10 mouse cellular contexts compared by ENCODE assay signal in the genomic region with DNA sequence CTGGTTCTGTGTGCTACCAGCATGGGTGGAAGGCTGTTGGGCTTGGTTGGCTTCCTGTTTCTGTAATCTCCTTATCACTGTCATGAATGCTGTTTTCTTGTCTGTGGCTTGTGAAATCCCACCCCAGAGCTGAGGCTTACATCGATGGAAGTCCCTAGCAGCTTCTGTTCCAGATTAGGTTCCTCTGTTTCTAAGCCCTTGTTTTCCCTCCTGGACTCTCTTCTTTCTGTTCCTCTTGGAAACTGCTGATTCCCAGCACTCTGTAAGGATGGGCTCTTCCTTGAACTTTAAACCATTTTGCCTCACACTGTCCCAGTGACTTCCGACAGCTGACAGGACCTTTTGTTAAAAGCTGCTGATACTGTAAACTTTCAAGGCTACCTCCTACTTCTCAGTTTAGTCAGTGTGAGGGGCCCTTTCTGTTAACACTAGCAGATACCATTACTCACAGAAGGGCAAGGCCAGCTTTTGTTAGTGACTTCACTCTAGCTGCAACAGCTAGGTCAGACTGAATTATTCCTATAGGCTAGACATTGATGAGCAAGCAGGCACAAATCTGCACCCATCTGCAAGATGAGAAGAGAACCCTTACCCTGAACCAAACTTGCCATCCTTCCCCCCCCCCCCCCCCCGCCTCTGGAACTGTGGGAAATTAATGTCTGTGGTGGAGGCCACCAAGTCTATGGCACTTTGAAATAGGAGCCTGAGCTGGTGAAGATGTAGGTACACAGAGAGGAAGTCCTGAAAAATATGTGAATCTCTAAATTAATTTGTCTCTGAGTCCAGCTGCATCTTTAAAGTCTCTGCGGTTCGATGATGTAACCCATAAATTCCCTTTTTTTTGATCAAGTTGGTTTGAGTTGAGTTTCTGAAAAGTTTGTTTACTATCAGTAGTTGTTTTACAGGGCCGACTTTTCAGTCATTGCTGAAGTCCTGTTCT. TPM values are rescaled to one million over a fixed set of nuclear protein-coding genes. Genes with fewer than 3 reads are reported as not detected.
DNase-seq lines count a peak whose midpoint lies in the region; ATAC-seq lines count a peak whose summit lies in the region.
"Had no signal": no experiment of that assay in that cellular context is flagged by ENCODE, and none has a peak within 500 bp of the region (broad histone marks: within the 10 kb centered on the region; RNA-seq: fewer than 3 reads in every experiment).

No protein-coding gene starts in this region.

- H3K79me2 ChIP-seq in macrophage (ENCODE audit: inconsistent target): no peaks in the 10 kb centered on the region

- no peaks in the 10 kb centered on the region for H3K27me3 ChIP-seq in heart, embryonic 11.5 days (ENCODE audit: control insufficient read depth, insufficient read depth, low read length)
- H3K27me3 ChIP-seq in limb, embryonic 10.5 days (ENCODE audit: low read depth, poor library complexity, severe bottlenecking): no peaks in the 10 kb centered on the region
- no peaks in the 10 kb centered on the region for H3K27me3 ChIP-seq in embryonic facial prominence, embryonic 10.5 days (replicated peaks; ENCODE audit: low read depth, poor library complexity, severe bottlenecking)

- no peaks in the 10 kb centered on the region for H3K36me3 ChIP-seq in heart, embryonic 11.5 days (ENCODE audit: control insufficient read depth, insufficient read depth, low read length)
- H3K36me3 ChIP-seq in macrophage (ENCODE audit: inconsistent target): no peaks in the 10 kb centered on the region
- H3K36me3 ChIP-seq in limb, embryonic 10.5 days: no peaks in the 10 kb centered on the region
- H3K36me3 ChIP-seq in embryonic facial prominence, embryonic 10.5 days (replicated peaks): no peaks in the 10 kb centered on the region

- WGBS in heart, embryonic 11.5 days (ENCODE audit: insufficient replicate concordance): 48% methylated on average over 6 of the region's 6 CpGs
- 3% methylated on average over 6 of the region's 6 CpGs for WGBS in macrophage (ENCODE audit: missing documents)
- 71% methylated on average over 6 of the region's 6 CpGs for WGBS in limb, embryonic 10.5 days
- WGBS in embryonic facial prominence, embryonic 10.5 days: 75% methylated on average over 6 of the region's 6 CpGs

- no peak overlapping the region for H3K9ac ChIP-seq in heart, embryonic 11.5 days (ENCODE audit: low read depth, low read length)

- peak overlapping the region; percentile 29; the same call in 1 of the 2 replicates for H3K27ac ChIP-seq in heart, embryonic 11.5 days (ENCODE audit: low read depth, low read length)
- peak overlapping the region; percentile 99 for H3K27ac ChIP-seq in macrophage
- H3K27ac ChIP-seq in limb, embryonic 10.5 days: no peak overlapping the region
- no peak overlapping the region; the same call in 1 of the 2 replicates for H3K27ac ChIP-seq in embryonic facial prominence, embryonic 10.5 days (replicated peaks)

- peaks cover 9% of the 10 kb centered on the region for H3K4me1 ChIP-seq in heart, embryonic 11.5 days (ENCODE audit: control insufficient read depth, insufficient read depth, low read length)
- peaks cover 21% of the 10 kb centered on the region for H3K4me1 ChIP-seq in limb, embryonic 10.5 days
- peaks cover 20% of the 10 kb centered on the region for H3K4me1 ChIP-seq in embryonic facial prominence, embryonic 10.5 days

- H3K9me3 ChIP-seq in heart, embryonic 11.5 days (replicated peaks; ENCODE audit: control insufficient read depth, low read length): no peaks in the 10 kb centered on the region
- no peaks in the 10 kb centered on the region for H3K9me3 ChIP-seq in limb, embryonic 10.5 days (replicated peaks)
- H3K9me3 ChIP-seq in embryonic facial prominence, embryonic 10.5 days: no peaks in the 10 kb centered on the region

- no peak overlapping the region for H3K4me3 ChIP-seq in heart, embryonic 11.5 days (ENCODE audit: low read depth, low read length)
- no peak overlapping the region for H3K4me3 ChIP-seq in macrophage (ENCODE audit: inconsistent target)
- H3K4me3 ChIP-seq in limb, embryonic 10.5 days: no peak overlapping the region
- no peak overlapping the region for H3K4me3 ChIP-seq in embryonic facial prominence, embryonic 10.5 days

- DNase-seq in adrenal gland, postnatal 14 days: peak; percentile 43
- DNase-seq in adrenal gland, adult 8-10 months: no peak
- DNase-seq in CD4-positive helper T cell, adult 2 months (ENCODE audit: low read depth, low spot score): peak; percentile 72
- DNase-seq in neural tube, embryonic 10.5 days (ENCODE audit: extremely low spot score, low spot score): no peak
- no peak for DNase-seq in limb, embryonic 10.5 days (ENCODE audit: low spot score)
- no peak for DNase-seq in embryonic facial prominence, embryonic 10.5 days (ENCODE audit: low spot score)

- H3K4me2 ChIP-seq in heart, embryonic 11.5 days: no peak overlapping the region

- no peak for ATAC-seq in heart, embryonic 11.5 days (replicated peaks; ENCODE audit: insufficient number of reproducible peaks, low FRiP score, low TSS enrichment)
- ATAC-seq: hindbrain, embryonic 16.5 days had no signal

RNA-seq across cellular contexts. Expression of gene Ccr1, which starts 36.5 kb away (rescaled TPM):
- 0.86 and 0.89 TPM in 2 replicates for total RNA-seq in adrenal gland, postnatal 14 days (2021)
- total RNA-seq in adrenal gland, adult 8-10 months (2022): 1 to 10 TPM; 1.2 to 3.0 (median 3.0) TPM
- 0.80 and 0.92 TPM in 2 replicates for polyA plus RNA-seq in heart, embryonic 11.5 days (2014; fragmentation: Nextera tagmentation; extraction: Ambion mirVana)
- 100 to 1,000 TPM in 1 of 26 experiments, 10 to 100 TPM in 15, 1 to 10 TPM in 10; 3.2 to 114 (median 15.1) TPM for total RNA-seq in macrophage (2018; cell fraction: chromatin; rRNA removed)
- total RNA-seq in macrophage (2018; cell fraction: cytosol; rRNA removed): 100 to 1,000 TPM in 2 of 26 experiments, 10 to 100 TPM in 24; 12.2 to 163 (median 31.0) TPM
- total RNA-seq in macrophage (2018; cell fraction: nucleus; rRNA removed): 100 to 1,000 TPM in 5 of 26 experiments, 10 to 100 TPM in 21; 15.0 to 152 (median 47.8) TPM
- 22.8 to 148 TPM (median 64.7 TPM) in 3 replicates for polyA plus RNA-seq in macrophage (2018)
- 0.38 and 0.61 TPM in 2 replicates for polyA plus RNA-seq in limb, embryonic 10.5 days (2016; fragmentation: Nextera tagmentation; extraction: Ambion mirVana)
- polyA plus RNA-seq in embryonic facial prominence, embryonic 10.5 days (2016; fragmentation: Nextera tagmentation; extraction: Ambion mirVana): 0.51 and 0.57 TPM in 2 replicates

RNA-seq across cellular contexts. Expression of gene Ccr1l1, which starts 46.2 kb away (rescaled TPM):
- not detected in 2 replicates for total RNA-seq in adrenal gland, postnatal 14 days (2021)
- not detected for total RNA-seq in adrenal gland, adult 8-10 months (2022)
- not detected in 2 replicates for polyA plus RNA-seq in heart, embryonic 11.5 days (2014; fragmentation: Nextera tagmentation; extraction: Ambion mirVana)
- 1 to 10 TPM in 20 of 26 experiments, under 1 TPM in 2, not detected in 4; 0.77 to 3.9 (median 1.5) TPM for total RNA-seq in macrophage (2018; cell fraction: chromatin; rRNA removed)
- 1 to 10 TPM in 4 of 26 experiments, under 1 TPM in 22; 0.24 to 1.5 (median 0.67) TPM for total RNA-seq in macrophage (2018; cell fraction: cytosol; rRNA removed)
- total RNA-seq in macrophage (2018; cell fraction: nucleus; rRNA removed): 1 to 10 TPM in 23 of 26 experiments, under 1 TPM in 3; 0.79 to 4.5 (median 2.0) TPM
- polyA plus RNA-seq in macrophage (2018): 0.27 to 1.4 TPM (median 1.0 TPM) in 3 replicates
- not detected in 2 replicates for polyA plus RNA-seq in limb, embryonic 10.5 days (2016; fragmentation: Nextera tagmentation; extraction: Ambion mirVana)
- not detected in 2 replicates for polyA plus RNA-seq in embryonic facial prominence, embryonic 10.5 days (2016; fragmentation: Nextera tagmentation; extraction: Ambion mirVana)
- polyA plus RNA-seq: hindbrain, embryonic 16.5 days; lung, embryonic 16.5 days had no signal

Comparison
In these comparisons a context has a peak if more than half of its experiments do, and no peak if none do; other contexts are left out.
1. DNase-seq: peak in adrenal gland, postnatal 14 days (single experiment) and CD4-positive helper T cell, adult 2 months (single experiment); none in adrenal gland, adult 8-10 months (single experiment), neural tube, embryonic 10.5 days (single experiment), limb, embryonic 10.5 days (single experiment) and embryonic facial prominence, embryonic 10.5 days (single experiment).
2. H3K27ac ChIP-seq: peak in heart, embryonic 11.5 days (single experiment) and macrophage (single experiment); none in limb, embryonic 10.5 days (single experiment) and embryonic facial prominence, embryonic 10.5 days (single experiment).
3. RNA of gene Ccr1, which starts 36.5 kb away (polyA plus RNA-seq): 22.8 to 148 TPM in macrophage; 0.80 to 0.92 TPM in heart, embryonic 11.5 days, 0.38 to 0.61 TPM in limb, embryonic 10.5 days and 0.51 to 0.57 TPM in embryonic facial prominence, embryonic 10.5 days; every median in the first group is over 10 times any median in the second.